Comparison of ENCODE assay signal across 15 mouse cellular contexts in the genomic region with DNA sequence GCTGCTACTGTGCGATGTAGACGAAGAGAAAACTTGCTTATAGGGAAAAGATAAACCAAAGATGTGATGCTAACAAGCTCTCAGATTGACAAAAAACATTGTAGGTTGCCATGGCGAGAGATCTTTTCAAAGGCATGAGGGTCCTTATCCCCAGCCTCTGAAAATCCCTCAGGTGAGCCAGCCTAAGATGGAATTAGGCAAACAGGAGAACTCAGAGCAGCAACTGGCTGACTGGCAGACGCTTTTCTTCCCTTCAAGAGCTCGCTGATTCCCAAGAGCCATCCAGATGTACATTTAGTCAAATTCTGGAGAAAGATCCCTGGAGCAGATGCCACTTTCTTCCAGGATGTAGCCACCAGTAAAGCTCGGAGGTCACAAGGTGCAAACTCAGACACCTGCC.
A peak's percentile ranks its signal among the peaks of the same experiment; 100 is the strongest.
DNase-seq lines count a peak whose midpoint lies in the region; ATAC-seq lines count a peak whose summit lies in the region.
"Had no signal": no experiment of that assay in that cellular context is flagged by ENCODE, and none has a peak within 500 bp of the region (broad histone marks: within the 10 kb centered on the region; RNA-seq: fewer than 3 reads in every experiment).

No protein-coding gene starts in this region.

- H3K4me3 ChIP-seq in forebrain, embryonic 11.5 days (ENCODE audit: low read depth, low read length), result no peak overlapping the region
- H3K4me3 ChIP-seq in forebrain, embryonic 13.5 days, result no peak overlapping the region
- no peak overlapping the region for H3K4me3 ChIP-seq in hindbrain, embryonic 14.5 days (replicated peaks; ENCODE audit: low read length)
- H3K4me3 ChIP-seq in midbrain, embryonic 15.5 days, result no peak overlapping the region
- H3K4me3 ChIP-seq: heart, embryonic 13.5 days; liver, embryonic 12.5 days; megakaryocyte, embryonic 14.5 days; myocyte had no signal

- peaks cover 3% of the 10 kb centered on the region; the same call in 1 of the 2 replicates for H3K4me1 ChIP-seq in forebrain, embryonic 11.5 days (replicated peaks; ENCODE audit: control insufficient read depth, insufficient read depth, low read length)
- H3K4me1 ChIP-seq in forebrain, embryonic 13.5 days, result peaks cover 26% of the 10 kb centered on the region
- peaks cover 19% of the 10 kb centered on the region for H3K4me1 ChIP-seq in hindbrain, embryonic 14.5 days (replicated peaks; ENCODE audit: control insufficient read depth, insufficient read depth, low read length)
- peaks cover 23% of the 10 kb centered on the region for H3K4me1 ChIP-seq in midbrain, embryonic 15.5 days
- H3K4me1 ChIP-seq: liver, embryonic 12.5 days; megakaryocyte, embryonic 14.5 days had no signal

- H3K4me2 ChIP-seq in forebrain, embryonic 11.5 days (ENCODE audit: low read depth, low read length, severe bottlenecking), result peak overlapping the region; percentile 13; the same call in 1 of the 2 replicates
- H3K4me2 ChIP-seq in forebrain, embryonic 13.5 days, result peak overlapping the region; percentile 44
- 0 out of 2 replicates have a peak overlapping the region, but pooled peaks have one; percentile 7 for H3K4me2 ChIP-seq in hindbrain, embryonic 14.5 days (replicated peaks)
- peak overlapping the region; percentile 19 for H3K4me2 ChIP-seq in midbrain, embryonic 15.5 days
- H3K4me2 ChIP-seq: liver, embryonic 12.5 days had no signal

- ATAC-seq in forebrain, embryonic 11.5 days (replicated peaks; ENCODE audit: low FRiP score), result no peak; the same call in 1 of the 2 replicates
- ATAC-seq in forebrain, embryonic 13.5 days, result no peak
- ATAC-seq in hindbrain, embryonic 14.5 days (ENCODE audit: low FRiP score), result no peak
- peak; percentile 15 for ATAC-seq in midbrain, embryonic 15.5 days (replicated peaks)
- ATAC-seq: liver, embryonic 12.5 days had no signal

- H3K27me3 ChIP-seq in forebrain, embryonic 11.5 days (ENCODE audit: control insufficient read depth, insufficient read depth, low read length), result peaks cover 5% of the 10 kb centered on the region; the same call in 1 of the 2 replicates
- peaks cover 15% of the 10 kb centered on the region for H3K27me3 ChIP-seq in forebrain, embryonic 13.5 days
- H3K27me3 ChIP-seq in hindbrain, embryonic 14.5 days (ENCODE audit: control insufficient read depth, insufficient read depth, low read length), result no peaks in the 10 kb centered on the region
- no peaks in the 10 kb centered on the region for H3K27me3 ChIP-seq in midbrain, embryonic 15.5 days (replicated peaks)
- H3K27me3 ChIP-seq: heart, embryonic 13.5 days; liver, embryonic 12.5 days; megakaryocyte, embryonic 14.5 days had no signal

- peak overlapping the region; percentile 47; the same call in 1 of the 2 replicates for H3K27ac ChIP-seq in forebrain, embryonic 11.5 days (ENCODE audit: low read depth, low read length)
- peak overlapping the region; percentile 86 for H3K27ac ChIP-seq in forebrain, embryonic 13.5 days
- peak overlapping the region; percentile 65 for H3K27ac ChIP-seq in hindbrain, embryonic 14.5 days
- H3K27ac ChIP-seq in midbrain, embryonic 15.5 days, result peak overlapping the region; percentile 70
- H3K27ac ChIP-seq: heart, embryonic 13.5 days; liver, embryonic 12.5 days; stomach, postnatal 0 days had no signal

- no peaks in the 10 kb centered on the region for H3K9me3 ChIP-seq in forebrain, embryonic 11.5 days (ENCODE audit: control insufficient read depth, low read length)
- no peaks in the 10 kb centered on the region for H3K9me3 ChIP-seq in forebrain, embryonic 13.5 days (replicated peaks)
- no peaks in the 10 kb centered on the region for H3K9me3 ChIP-seq in hindbrain, embryonic 14.5 days (ENCODE audit: control insufficient read depth, low read length)
- H3K9me3 ChIP-seq in midbrain, embryonic 15.5 days, result no peaks in the 10 kb centered on the region
- H3K9me3 ChIP-seq: heart, embryonic 13.5 days; liver, embryonic 12.5 days had no signal

- no peaks in the 10 kb centered on the region for H3K36me3 ChIP-seq in forebrain, embryonic 11.5 days (ENCODE audit: control insufficient read depth, insufficient read depth, low read length)
- H3K36me3 ChIP-seq in forebrain, embryonic 13.5 days (ENCODE audit: poor library complexity, severe bottlenecking), result no peaks in the 10 kb centered on the region
- no peaks in the 10 kb centered on the region for H3K36me3 ChIP-seq in hindbrain, embryonic 14.5 days (replicated peaks; ENCODE audit: control insufficient read depth, insufficient read depth)
- no peaks in the 10 kb centered on the region for H3K36me3 ChIP-seq in midbrain, embryonic 15.5 days (replicated peaks)
- H3K36me3 ChIP-seq: heart, embryonic 13.5 days; liver, embryonic 12.5 days had no signal

- DNase-seq in forebrain, embryonic 11.5 days (ENCODE audit: low spot score), result peak; percentile 54
- DNase-seq in hindbrain, embryonic 14.5 days (ENCODE audit: low spot score), result no peak
- no peak for DNase-seq in adrenal gland, adult 18-20 months (ENCODE audit: low spot score in 2 of 2)
- DNase-seq in adrenal gland, adult 2 months, result no peak
- no peak for DNase-seq in embryo, embryonic 11 days
- DNase-seq: adrenal gland, postnatal 14 days; cerebellum, postnatal 10 days; lung, adult 2 months had no signal

- WGBS in forebrain, embryonic 11.5 days, result 39% methylated on average over 6 of the region's 6 CpGs
- WGBS in forebrain, embryonic 13.5 days, result 15% methylated on average over 6 of the region's 6 CpGs
- WGBS in hindbrain, embryonic 14.5 days, result 53% methylated on average over 6 of the region's 6 CpGs
- 25% methylated on average over 6 of the region's 6 CpGs for WGBS in midbrain, embryonic 15.5 days

- H3K9ac ChIP-seq in forebrain, embryonic 11.5 days (ENCODE audit: low read length), result no peak overlapping the region
- peak overlapping the region; percentile 50; the same call in 1 of the 2 replicates for H3K9ac ChIP-seq in forebrain, embryonic 13.5 days
- H3K9ac ChIP-seq in hindbrain, embryonic 14.5 days, result peak overlapping the region; percentile 37; the same call in 1 of the 2 replicates
- no peak overlapping the region for H3K9ac ChIP-seq in midbrain, embryonic 15.5 days
- H3K9ac ChIP-seq: heart, embryonic 13.5 days; liver, embryonic 12.5 days had no signal

Comparison
In these comparisons a context has a peak if more than half of its experiments do, and no peak if none do; other contexts are left out.
1. H3K9ac ChIP-seq: peak in forebrain, embryonic 13.5 days (single experiment) and hindbrain, embryonic 14.5 days (single experiment); none in forebrain, embryonic 11.5 days (single experiment) and midbrain, embryonic 15.5 days (single experiment).
2. Peak in every context shown above with its lines, with median percentiles within 50 percentile points of each other: H3K27ac ChIP-seq and H3K4me2 ChIP-seq.